Mouse (Mus musculus) lung, embryonic 14.5 days (tissue): ENCODE measurements around the gene Gm21969. TPM values are rescaled to one million over a fixed set of nuclear protein-coding genes. Genes with fewer than 3 reads are reported as not detected.

Experiments used
- ATAC-seq: fragments of 200-750 bp; cut with Nextera tagmentation; 2 replicates; pipeline ENCODE4 v1.8.0; 2017; ENCODE audit warnings: mild to moderate bottlenecking, moderate TSS enrichment, moderate library complexity; ENCODE audit not compliant: insufficient read depth
- DNase-seq: peaks from one replicate; pipeline ENCODE4 v3.0.0-alpha.2; 2015
- H3K27ac ChIP-seq: fragments of 300-500 bp; sonication (generic); 2 replicates; pipeline ENCODE4 v1.5.1; 2014; ENCODE audit warnings: low read depth, mild to moderate bottlenecking, moderate library complexity
- H3K27me3 ChIP-seq: fragments of 300-500 bp; sonication (generic); 2 replicates; pipeline ENCODE4 v1.6.1; 2014; ENCODE audit warnings: low read length, control low read depth; ENCODE audit not compliant: insufficient read depth
- H3K36me3 ChIP-seq: fragments of 300-500 bp; sonication (generic); 2 replicates; pipeline ENCODE4 v1.6.1; 2014; ENCODE audit warnings: control low read depth; ENCODE audit not compliant: insufficient read depth
- H3K4me1 ChIP-seq: fragments of 300-500 bp; sonication (generic); 2 replicates; pipeline ENCODE4 v1.6.1; 2014; ENCODE audit warnings: antibody characterized with exemption, control low read depth; ENCODE audit not compliant: insufficient read depth
- H3K4me2 ChIP-seq: fragments of 300-500 bp; sonication (generic); 2 replicates; pipeline ENCODE4 v1.6.1; 2014; ENCODE audit warnings: mild to moderate bottlenecking
- H3K4me3 ChIP-seq: fragments of 300-500 bp; sonication (generic); 2 replicates; pipeline ENCODE4 v1.5.1; 2014; ENCODE audit warnings: low read depth, low read length
- H3K9ac ChIP-seq: fragments of 300-500 bp; sonication (generic); 2 replicates; pipeline ENCODE4 v1.6.1; 2014
- H3K9me3 ChIP-seq: fragments of 300-500 bp; sonication (generic); 2 replicates; pipeline ENCODE4 v1.6.1; 2016; ENCODE audit warnings: low read depth, low read length, control low read depth
- CTCF ChIP-seq: IDR thresholded peaks from 2 replicates; pipeline ENCODE4 v1.5.1; 2016; ENCODE audit warnings: antibody characterized with exemption, low read depth
- WGBS: fragments of 180-500 bp; shearing (Covaris S2); extraction: QIAGEN DNeasy Blood & Tissue Kit; methylation state at CpG from one replicate; pipeline ENCODE4 v1.1.7; 2014; 5-methylcytosine and 5-hydroxymethylcytosine counted together
- polyA plus RNA-seq: library from polyadenylated mRNA; unstranded; fragments of >200 nt; fragmentation: Nextera tagmentation; extraction: Ambion mirVana; gene quantifications from 2 replicates; pipeline ENCODE4 v1.2.1, GENCODE M21; 2014

Gene Gm21969
- polyA plus RNA-seq, 1 experiment from 2014 or later, result not detected

GRCm38 (mm10) chr4:139616276-139617000 lies 13.5 kb downstream of the Gm21969 start:
- H3K27me3 ChIP-seq, result no peaks in the 10 kb centered on the region
- 19% methylated on average over 24 of the region's 24 CpGs for WGBS
- TF ChIP-seq CTCF, result no peak
- H3K9ac ChIP-seq, result peak overlapping the region; percentile 47
- ATAC-seq (peak; percentile 67), DNase-seq (peak; percentile 75)
- peak overlapping the region; percentile 73 for H3K27ac ChIP-seq
- peak overlapping the region; percentile 37 for H3K4me3 ChIP-seq
- peak overlapping the region; percentile 58 for H3K4me2 ChIP-seq
- H3K36me3 ChIP-seq, result peaks cover 42% of the 10 kb centered on the region
- H3K9me3 ChIP-seq, result no peaks in the 10 kb centered on the region
- no peaks in the 10 kb centered on the region for H3K4me1 ChIP-seq

GRCm38 (mm10) chr4:139617001-139617364 lies 14.0 kb downstream of the Gm21969 start:
- 54% methylated on average over 3 of the region's 3 CpGs for whole genome bisulfite sequencing
- Histone ChIP-seq H3K4me1 (no peaks in the 10 kb centered on the region), H3K9me3 (no peaks in the 10 kb centered on the region), H3K4me3 (peak overlapping the region; percentile 37), H3K27me3 (no peaks in the 10 kb centered on the region), H3K9ac (no peak overlapping the region), H3K4me2 (peak overlapping the region; percentile 58), H3K36me3 (peaks cover 42% of the 10 kb centered on the region), H3K27ac (peak overlapping the region; percentile 73)
- ATAC-seq (no peak), DNase-seq (peak; percentile 70)
- TF ChIP-seq CTCF, result no peak

- Histone ChIP-seq H3K9me3 (no peaks in the 10 kb centered on the region), H3K4me3 (no peak overlapping the region), H3K27me3 (no peaks in the 10 kb centered on the region), H3K36me3 (peaks cover 20% of the 10 kb centered on the region), H3K9ac (no peak overlapping the region), H3K27ac (no peak overlapping the region), H3K4me2 (no peak overlapping the region), H3K4me1 (peaks cover 7% of the 10 kb centered on the region; the same call in 1 of the 2 replicates)
- no peak for TF ChIP-seq CTCF
- 67% methylated on average over 6 of the region's 6 CpGs for whole genome bisulfite sequencing
- ATAC-seq (no peak), DNase-seq (no peak)
Observed at GRCm38 (mm10) chr4:139619765-139620164, 16.8 kb downstream of the Gm21969 start.

- ATAC-seq, result peak; percentile 100
- under 1% methylated on average over 36 of the region's 38 CpGs for WGBS
- H3K27ac ChIP-seq, result peak within 1 kb of the TSS; percentile 81
Observed at GRCm38 (mm10) chr4:139622373-139623282, 19.6 kb downstream of the Gm21969 start, which contains the start of gene Aldh4a1. TSS of gene Aldh4a1 (plus strand) at chr4:139622866.

GRCm38 (mm10) chr4:139623434-139624115 lies 20.6 kb downstream of the Gm21969 start:
- no peaks in the 10 kb centered on the region for H3K9me3 ChIP-seq
- no peaks in the 10 kb centered on the region for H3K27me3 ChIP-seq
- peak overlapping the region; percentile 91 for H3K4me2 ChIP-seq
- no peak overlapping the region for H3K27ac ChIP-seq
- DNase-seq (no peak), ATAC-seq (no peak)
- TF ChIP-seq CTCF, result no peak
- WGBS, result 19% methylated on average over 21 of the region's 21 CpGs
- H3K9ac ChIP-seq, result peak overlapping the region; percentile 59
- H3K4me1 ChIP-seq, result peaks cover 7% of the 10 kb centered on the region; the same call in 1 of the 2 replicates
- H3K36me3 ChIP-seq, result no peaks in the 10 kb centered on the region
- peak overlapping the region; percentile 68 for H3K4me3 ChIP-seq

More at GRCm38 (mm10) chr4:139622373-139623282, 19.6 kb downstream of the Gm21969 start, which contains the start of gene Aldh4a1:
- Histone ChIP-seq H3K36me3 (no peaks in the 10 kb centered on the region), H3K4me2 (peak within 1 kb of the TSS; percentile 91), H3K9me3 (no peaks in the 10 kb centered on the region), H3K4me1 (peaks cover 7% of the 10 kb centered on the region; the same call in 1 of the 2 replicates), H3K9ac (peak within 1 kb of the TSS; percentile 59), H3K27me3 (no peaks in the 10 kb centered on the region), H3K4me3 (peak within 1 kb of the TSS; percentile 68)
- 0 out of 2 replicates have a peak, but pooled peaks have one; percentile 8 for TF ChIP-seq CTCF
- peak; percentile 95 for DNase-seq

- Histone ChIP-seq H3K9me3 (no peaks in the 10 kb centered on the region), H3K36me3 (no peaks in the 10 kb centered on the region), H3K9ac (peak overlapping the region; percentile 16; the same call in 1 of the 2 replicates), H3K4me3 (peak overlapping the region; percentile 68; the same call in 1 of the 2 replicates), H3K4me2 (peak overlapping the region; percentile 91), H3K27ac (no peak overlapping the region), H3K4me1 (peaks cover 7% of the 10 kb centered on the region; the same call in 1 of the 2 replicates), H3K27me3 (no peaks in the 10 kb centered on the region)
- no peak for TF ChIP-seq CTCF
- ATAC-seq (no peak), DNase-seq (no peak)
- 48% methylated on average over 5 of the region's 5 CpGs for WGBS
Observed at GRCm38 (mm10) chr4:139624116-139624489, 21.1 kb downstream of the Gm21969 start.
